Mouse (Mus musculus) kidney, embryonic 16.5 days (tissue): ENCODE results near the gene Tagln2. TPM values are rescaled to one million over a fixed set of nuclear protein-coding genes. Genes with fewer than 3 reads are reported as not detected.

ENCODE experiments used
- ATAC-seq: fragments of 200-750 bp; cut with Nextera tagmentation; 2 replicates; pipeline ENCODE4 v1.8.0; 2017; ENCODE audit warnings: moderate TSS enrichment; ENCODE audit not compliant: low FRiP score, low TSS enrichment
- H3K27ac ChIP-seq: fragments of 300-500 bp; sonication (generic); 2 replicates; pipeline ENCODE4 v1.5.1; 2014; ENCODE audit warnings: low read length
- H3K27me3 ChIP-seq: fragments of 300-500 bp; sonication (generic); 2 replicates; pipeline ENCODE4 v1.6.1; 2014; ENCODE audit warnings: low read length, control low read depth, mixed read lengths; ENCODE audit not compliant: insufficient read depth
- H3K36me3 ChIP-seq: fragments of 300-500 bp; sonication (generic); 2 replicates; pipeline ENCODE4 v1.6.1; 2014; ENCODE audit warnings: low read length, control low read depth, mixed read lengths; ENCODE audit not compliant: insufficient read depth
- H3K4me1 ChIP-seq: fragments of 300-500 bp; sonication (generic); 2 replicates; pipeline ENCODE4 v1.6.1; 2014; ENCODE audit warnings: low read length, control low read depth, mixed read lengths; ENCODE audit not compliant: insufficient read depth
- H3K4me2 ChIP-seq: fragments of 300-500 bp; sonication (generic); replicated peaks from 2 replicates; pipeline ENCODE4 v1.6.1; 2014; ENCODE audit warnings: low read depth, low read length
- H3K4me3 ChIP-seq: fragments of 300-500 bp; sonication (generic); 2 replicates; pipeline ENCODE4 v1.5.1; 2014; ENCODE audit warnings: mild to moderate bottlenecking, low read length
- H3K9ac ChIP-seq: fragments of 300-500 bp; sonication (generic); replicated peaks from 2 replicates; pipeline ENCODE4 v1.6.1; 2014; ENCODE audit warnings: low read length
- H3K9me3 ChIP-seq: fragments of 300-500 bp; sonication (generic); 2 replicates; pipeline ENCODE4 v1.6.1; 2016; ENCODE audit warnings: low read length, control low read depth
- WGBS: fragments of 180-500 bp; shearing (Covaris S2); extraction: QIAGEN DNeasy Blood & Tissue Kit; methylation state at CpG from one replicate; pipeline ENCODE4 v1.1.7; 2014; 5-methylcytosine and 5-hydroxymethylcytosine counted together
- polyA plus RNA-seq: library from polyadenylated mRNA; unstranded; fragments of >200 nt; fragmentation: Nextera tagmentation; extraction: Ambion mirVana; gene quantifications from 2 replicates; pipeline ENCODE4 v1.2.1, GENCODE M21; 2015

The Tagln2 gene
- polyA plus RNA-seq, 1 experiment from 2014 or later: 282 TPM

DNA sequence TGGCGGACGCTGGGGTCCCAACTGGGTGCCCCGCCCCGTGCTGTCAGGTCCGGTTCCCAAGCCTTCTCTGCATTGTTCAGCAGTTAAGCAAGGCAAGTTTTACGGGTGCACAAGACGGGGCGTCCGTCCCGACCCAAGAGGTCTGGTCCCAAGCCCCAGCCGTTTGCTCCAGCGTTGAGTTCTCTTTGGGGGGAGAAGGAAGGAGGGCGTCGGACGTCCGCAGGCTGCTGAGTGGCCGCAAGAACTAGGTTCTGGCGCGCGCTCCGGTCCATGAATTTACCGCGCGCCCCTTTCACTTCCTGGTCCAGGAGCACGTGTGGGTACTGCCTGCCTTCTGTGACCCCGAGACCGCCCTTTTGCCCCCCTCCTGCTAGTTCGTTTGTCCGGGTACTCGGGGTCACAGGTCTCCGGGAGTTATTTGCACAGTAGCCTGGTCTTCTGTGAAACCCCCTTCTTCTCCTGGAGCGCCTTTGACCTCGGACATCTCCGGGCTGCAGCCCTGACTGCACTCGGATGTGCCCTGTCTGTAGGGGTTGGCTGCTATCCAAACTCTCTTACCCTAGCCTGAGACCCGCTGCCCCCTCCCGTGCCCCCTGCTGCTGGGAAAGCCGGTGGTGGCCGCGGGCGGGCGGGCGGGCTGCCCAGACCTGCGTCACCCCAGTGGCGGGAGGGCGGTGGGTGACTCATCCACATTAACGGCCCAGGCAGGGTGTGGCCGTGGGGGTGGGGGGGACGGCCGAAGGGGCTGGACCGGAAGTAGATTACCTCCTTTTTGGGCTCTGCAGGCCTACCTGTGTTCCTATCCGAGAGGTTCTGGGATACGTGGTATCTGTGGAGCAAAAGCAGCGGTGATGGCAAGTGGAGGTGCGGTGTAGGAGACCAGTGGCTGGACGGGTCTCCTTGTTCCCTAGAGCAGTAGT is 864 bp downstream of the Tagln2 start:
- Histone ChIP-seq H3K4me1 (peaks cover 43% of the 10 kb centered on the region), H3K9ac (peak overlapping the region; percentile 69), H3K27ac (peak overlapping the region; percentile 94), H3K27me3 (no peaks in the 10 kb centered on the region), H3K9me3 (no peaks in the 10 kb centered on the region), H3K36me3 (peaks cover 22% of the 10 kb centered on the region), H3K4me3 (peak overlapping the region; percentile 78), H3K4me2 (peak overlapping the region; percentile 70)
- ATAC-seq: peak; percentile 16
- whole genome bisulfite sequencing: under 1% methylated on average over 56 of the region's 56 CpGs

DNA sequence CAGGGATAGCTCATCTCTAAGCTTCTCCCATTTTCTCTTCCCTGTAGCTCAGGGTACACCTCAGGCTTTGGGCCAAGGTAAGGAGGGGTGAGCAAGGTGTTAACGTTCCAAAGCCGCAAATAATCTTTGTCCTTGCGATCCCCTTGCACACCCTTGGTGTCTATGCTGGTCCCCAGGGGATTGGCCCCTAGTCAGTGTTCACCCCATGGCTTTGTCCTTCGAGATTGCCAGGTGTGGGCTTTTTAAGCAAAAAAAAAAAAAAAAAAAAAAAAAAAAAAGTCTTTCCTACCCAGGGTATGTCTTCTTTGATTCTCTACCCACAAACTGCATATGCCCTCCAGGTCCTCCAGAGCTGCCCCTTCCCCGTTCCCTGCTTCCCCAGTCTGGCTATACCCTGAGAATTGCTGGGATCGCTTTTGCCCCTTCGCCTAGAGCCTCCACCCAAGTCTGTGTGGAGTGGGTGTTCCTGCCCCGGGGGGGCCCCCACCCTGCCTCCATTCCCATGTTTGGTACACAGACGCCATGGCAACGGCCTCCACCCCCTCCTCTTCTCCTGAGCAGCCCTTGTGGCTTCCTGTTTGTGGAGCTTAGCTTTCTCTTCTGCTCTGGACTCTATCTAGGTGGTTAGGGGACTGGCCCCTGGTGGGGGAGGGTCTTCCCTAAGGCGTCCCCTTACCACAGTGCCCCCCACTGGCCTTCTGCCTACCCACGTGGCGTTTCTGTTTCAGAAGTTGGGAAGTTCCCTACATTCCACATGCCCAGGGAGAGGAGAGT is 1.7 kb downstream of the Tagln2 start:
- no peak; the same call in 1 of the 2 replicates for ATAC-seq
- 33% methylated on average over 13 of the region's 13 CpGs for WGBS
- Histone ChIP-seq H3K9ac (peak overlapping the region; percentile 69), H3K36me3 (peaks cover 20% of the 10 kb centered on the region), H3K9me3 (no peaks in the 10 kb centered on the region), H3K27ac (peak overlapping the region; percentile 94), H3K4me2 (peak overlapping the region; percentile 70), H3K27me3 (no peaks in the 10 kb centered on the region), H3K4me1 (peaks cover 43% of the 10 kb centered on the region), H3K4me3 (peak overlapping the region; percentile 78)

- ATAC-seq: peak; percentile 31
- WGBS: 18% methylated on average over 12 of the region's 13 CpGs
- Histone ChIP-seq H3K9ac (peak overlapping the region; percentile 54), H3K9me3 (no peaks in the 10 kb centered on the region), H3K4me1 (peaks cover 43% of the 10 kb centered on the region), H3K4me3 (peak overlapping the region; percentile 78), H3K36me3 (peaks cover 26% of the 10 kb centered on the region), H3K27me3 (no peaks in the 10 kb centered on the region), H3K4me2 (peak overlapping the region; percentile 70), H3K27ac (peak overlapping the region; percentile 94)
Measured at GRCm38 (mm10) chr1:172502145-172503110, 2.6 kb downstream of the Tagln2 start.

- 26% methylated on average over 14 of the region's 14 CpGs for WGBS
- H3K4me2 ChIP-seq: peak overlapping the region; percentile 70
- H3K4me3 ChIP-seq: peak overlapping the region; percentile 78
- H3K9ac ChIP-seq: peak overlapping the region; percentile 54
- H3K27me3 ChIP-seq: no peaks in the 10 kb centered on the region
- H3K9me3 ChIP-seq: no peaks in the 10 kb centered on the region
- H3K36me3 ChIP-seq: peaks cover 23% of the 10 kb centered on the region
- no peak; the same call in 1 of the 2 replicates for ATAC-seq
- peak overlapping the region; percentile 94 for H3K27ac ChIP-seq
- peaks cover 43% of the 10 kb centered on the region for H3K4me1 ChIP-seq
Measured at GRCm38 (mm10) chr1:172503111-172503997, 3.5 kb downstream of the Tagln2 start.

- no peak for ATAC-seq
- Histone ChIP-seq H3K27ac (no peak overlapping the region), H3K27me3 (no peaks in the 10 kb centered on the region), H3K4me3 (no peak overlapping the region), H3K4me2 (no peak overlapping the region), H3K4me1 (peaks cover 38% of the 10 kb centered on the region), H3K36me3 (peaks cover 28% of the 10 kb centered on the region), H3K9ac (no peak overlapping the region), H3K9me3 (no peaks in the 10 kb centered on the region)
- WGBS: 79% methylated on average over 8 of the region's 8 CpGs
Measured at GRCm38 (mm10) chr1:172504756-172505155, 4.9 kb downstream of the Tagln2 start.

DNA sequence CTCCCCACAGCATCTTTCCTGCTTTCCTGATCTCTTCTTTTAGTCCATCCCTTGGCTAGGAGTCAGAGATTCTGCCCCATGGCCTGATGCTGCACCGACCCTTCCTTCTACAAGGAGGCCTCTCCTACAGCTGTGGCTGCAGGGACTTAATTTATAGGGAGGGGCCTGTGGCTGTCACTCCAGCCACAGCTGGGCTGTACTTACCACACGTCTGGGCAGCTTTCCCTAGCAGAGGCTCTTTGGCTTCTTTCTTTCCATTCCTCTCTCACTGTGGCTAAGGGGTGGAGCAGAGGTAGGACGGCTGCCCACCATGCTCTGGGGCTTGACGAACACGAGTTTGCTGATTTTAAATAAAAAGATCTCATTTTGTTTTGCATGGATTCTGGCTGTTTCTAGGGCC is 7.2 kb downstream of the Tagln2 start:
- H3K27ac ChIP-seq: no peak overlapping the region
- H3K4me3 ChIP-seq: no peak overlapping the region
- no peak for ATAC-seq

DNA sequence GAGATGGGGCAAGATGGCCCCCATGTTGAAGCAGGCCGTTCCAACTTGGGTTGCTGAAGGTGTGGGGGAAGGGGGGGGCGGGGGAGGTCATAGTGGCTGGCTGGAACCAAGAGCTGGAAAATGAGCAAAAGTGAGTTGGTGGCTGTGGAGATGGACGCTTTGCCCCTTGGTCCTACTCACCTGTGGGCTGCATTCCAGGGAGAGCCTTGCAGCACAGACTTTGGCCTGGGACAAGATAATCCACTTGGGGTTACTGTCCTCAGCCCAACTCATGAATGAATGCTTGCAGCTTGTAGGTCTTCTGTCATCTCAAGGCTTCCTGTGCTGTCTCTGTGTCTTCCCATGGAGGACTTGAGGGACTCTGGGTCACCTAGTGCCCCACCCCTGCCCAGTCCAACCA is 7.9 kb downstream of the Tagln2 start:
- 85% methylated on average over 3 of the region's 3 CpGs for WGBS
- peaks cover 27% of the 10 kb centered on the region for H3K4me1 ChIP-seq
- ATAC-seq: no peak
- no peak overlapping the region for H3K4me3 ChIP-seq
- no peaks in the 10 kb centered on the region for H3K27me3 ChIP-seq
- H3K4me2 ChIP-seq: no peak overlapping the region
- no peak overlapping the region for H3K27ac ChIP-seq
- H3K9me3 ChIP-seq: no peaks in the 10 kb centered on the region
- peaks cover 28% of the 10 kb centered on the region for H3K36me3 ChIP-seq
- H3K9ac ChIP-seq: no peak overlapping the region

More for the DNA sequence above, 7.2 kb downstream of the Tagln2 start:
- Histone ChIP-seq H3K4me1 (peaks cover 33% of the 10 kb centered on the region), H3K9me3 (no peaks in the 10 kb centered on the region), H3K27me3 (no peaks in the 10 kb centered on the region), H3K9ac (no peak overlapping the region), H3K36me3 (peaks cover 28% of the 10 kb centered on the region), H3K4me2 (no peak overlapping the region)
- WGBS: 57% methylated on average over 5 of the region's 5 CpGs

- ATAC-seq: no peak
- H3K4me3 ChIP-seq: no peak overlapping the region
- H3K4me1 ChIP-seq: peaks cover 24% of the 10 kb centered on the region
- H3K27ac ChIP-seq: no peak overlapping the region
- H3K27me3 ChIP-seq: no peaks in the 10 kb centered on the region
- no peak overlapping the region for H3K4me2 ChIP-seq
- H3K9me3 ChIP-seq: no peaks in the 10 kb centered on the region
- H3K9ac ChIP-seq: no peak overlapping the region
- H3K36me3 ChIP-seq: peaks cover 28% of the 10 kb centered on the region
- 58% methylated on average over 2 of the region's 2 CpGs for WGBS
Measured at GRCm38 (mm10) chr1:172508172-172508571, 8.3 kb downstream of the Tagln2 start.
